In genomic region chr8:93854676-93855075, GRCm38 (mm10) we compare ENCODE assay signal across 24 mouse cellular contexts. TPM values are rescaled to one million over a fixed set of nuclear protein-coding genes. Genes with fewer than 3 reads are reported as not detected.
DNase-seq lines count a peak whose midpoint lies in the region; ATAC-seq and TF ChIP-seq lines count a peak whose summit lies in the region.
"Had no signal": no experiment of that assay in that cellular context is flagged by ENCODE, and none has a peak within 500 bp of the region (broad histone marks: within the 10 kb centered on the region; RNA-seq: fewer than 3 reads in every experiment).

No protein-coding gene starts in this region.

- DNase-seq in left cerebral cortex, adult 2 months (ENCODE audit: extremely low spot score in 1 of 2, low spot score in 2 of 2), result no peak
- no peak for DNase-seq in left cerebral cortex, postnatal 4 days
- peak; percentile 32 for DNase-seq in adipocyte (ENCODE audit: low spot score)
- no peak for DNase-seq in stomach, postnatal 0 days (ENCODE audit: low spot score)
- DNase-seq in right cerebral cortex, adult 2 months (ENCODE audit: low spot score in 2 of 2), result no peak
- DNase-seq in ovary, adult 18-20 months (ENCODE audit: low spot score), result no peak
- DNase-seq: cerebellum, adult 9-11 months; embryo, embryonic 11 days; heart, postnatal 36 days; kidney, postnatal 4 days; lung, postnatal 10 days; thymus, postnatal 14 days had no signal

- peak overlapping the region; percentile 69; the same call in 1 of the 2 replicates for H3K27ac ChIP-seq in left cerebral cortex, adult 2 months
- peak overlapping the region; percentile 55; the same call in 1 of the 2 replicates for H3K27ac ChIP-seq in embryonic facial prominence, embryonic 13.5 days
- H3K27ac ChIP-seq in stomach, postnatal 0 days (replicated peaks), result 0 out of 2 replicates have a peak overlapping the region, but pooled peaks have one; percentile 4
- H3K27ac ChIP-seq: kidney, embryonic 15.5 days; limb, embryonic 13.5 days; liver, embryonic 14.5 days had no signal

- no peak for ATAC-seq in embryonic facial prominence, embryonic 13.5 days (ENCODE audit: insufficient number of reproducible peaks, insufficient read depth, low FRiP score, low TSS enrichment, low read depth)
- no peak for ATAC-seq in stomach, postnatal 0 days (ENCODE audit: low FRiP score, low TSS enrichment)
- ATAC-seq: forebrain, embryonic 16.5 days; hindbrain, embryonic 16.5 days; intestine, postnatal 0 days; midbrain, embryonic 16.5 days had no signal

- H3K4me1 ChIP-seq in embryonic facial prominence, embryonic 13.5 days, result peaks cover 28% of the 10 kb centered on the region
- 0 out of 2 replicates have a peak, but pooled peaks cover 2% of the 10 kb centered on the region for H3K4me1 ChIP-seq in stomach, postnatal 0 days (replicated peaks; ENCODE audit: control insufficient read depth, insufficient read depth)
- H3K4me1 ChIP-seq: kidney, embryonic 15.5 days; limb, embryonic 13.5 days; megakaryocyte, embryonic 14.5 days had no signal

- no peak overlapping the region for H3K4me3 ChIP-seq in left cerebral cortex, adult 2 months
- H3K4me3 ChIP-seq in embryonic facial prominence, embryonic 13.5 days, result no peak overlapping the region
- no peak overlapping the region for H3K4me3 ChIP-seq in stomach, postnatal 0 days (ENCODE audit: low read depth, low read length)
- H3K4me3 ChIP-seq: kidney, embryonic 15.5 days; limb, embryonic 13.5 days; megakaryocyte, embryonic 14.5 days had no signal

- H3K4me2 ChIP-seq in embryonic facial prominence, embryonic 13.5 days, result no peak overlapping the region
- no peak overlapping the region for H3K4me2 ChIP-seq in stomach, postnatal 0 days (replicated peaks; ENCODE audit: low read depth)
- H3K4me2 ChIP-seq: kidney, embryonic 15.5 days; limb, embryonic 13.5 days had no signal

- H3K27me3 ChIP-seq in embryonic facial prominence, embryonic 13.5 days, result no peaks in the 10 kb centered on the region
- H3K27me3 ChIP-seq in stomach, postnatal 0 days (ENCODE audit: control insufficient read depth, insufficient read depth, low read length), result no peaks in the 10 kb centered on the region
- H3K27me3 ChIP-seq: kidney, embryonic 15.5 days; limb, embryonic 13.5 days; megakaryocyte, embryonic 14.5 days had no signal

- no peak for TF ChIP-seq EP300 in stomach, postnatal 0 days (optimal IDR thresholded peaks at IDR 0.05)

- intact Hi-C loops in left cerebral cortex, adult 2 months (cut with DNase I), result no loop called here
- intact Hi-C loops in left cerebral cortex, postnatal 4 days (cut with DNase I), result no loop called here

- no peak overlapping the region for H3K9ac ChIP-seq in embryonic facial prominence, embryonic 13.5 days
- H3K9ac ChIP-seq in stomach, postnatal 0 days (ENCODE audit: low read length), result no peak overlapping the region
- H3K9ac ChIP-seq: kidney, embryonic 15.5 days; limb, embryonic 13.5 days; liver, embryonic 14.5 days had no signal

- H3K36me3 ChIP-seq in embryonic facial prominence, embryonic 13.5 days, result no peaks in the 10 kb centered on the region
- H3K36me3 ChIP-seq in stomach, postnatal 0 days (ENCODE audit: control insufficient read depth, insufficient read depth, low read length), result no peaks in the 10 kb centered on the region
- H3K36me3 ChIP-seq: G1E; kidney, embryonic 15.5 days; limb, embryonic 13.5 days had no signal

- H3K9me3 ChIP-seq in embryonic facial prominence, embryonic 13.5 days, result no peaks in the 10 kb centered on the region
- H3K9me3 ChIP-seq in stomach, postnatal 0 days (ENCODE audit: control insufficient read depth, low read length), result no peaks in the 10 kb centered on the region
- H3K9me3 ChIP-seq: kidney, embryonic 15.5 days; limb, embryonic 13.5 days; megakaryocyte, embryonic 14.5 days had no signal

- WGBS in embryonic facial prominence, embryonic 13.5 days, result 21% methylated on average over 5 of the region's 5 CpGs
- WGBS in stomach, postnatal 0 days, result 20% methylated on average over 5 of the region's 5 CpGs

- TF ChIP-seq CTCF in left cerebral cortex, adult 2 months (IDR thresholded peaks at IDR 0.05), result no peak
- no peak for TF ChIP-seq CTCF in stomach, postnatal 0 days (IDR thresholded peaks at IDR 0.05; ENCODE audit: low read depth)

RNA-seq across cellular contexts. Expression of gene Gnao1, which starts 44.9 kb away (rescaled TPM):
- total RNA-seq in left cerebral cortex, adult 2 months (2021), result 100 to 1,000 TPM; 679 to 734 TPM
- total RNA-seq in left cerebral cortex, postnatal 4 days (2021), result 1,000 to 10,000 TPM in 1 of 2 experiments, 100 to 1,000 TPM in 1; 949 to 1,024 TPM
- polyA plus RNA-seq in embryonic facial prominence, embryonic 13.5 days (2015; fragmentation: Nextera tagmentation; extraction: Ambion mirVana), result 9.4 and 12.2 TPM in 2 replicates
- 7.2 and 9.5 TPM in 2 replicates for polyA plus RNA-seq in stomach, postnatal 0 days (2015; fragmentation: Nextera tagmentation; extraction: Ambion mirVana)
- total RNA-seq: granulocyte monocyte progenitor cell, adult 5-6 weeks; neutrophil, adult 5-6 weeks had no signal
- polyA plus RNA-seq: G1E had no signal

Comparison
In these comparisons a context has a peak if more than half of its experiments do, and no peak if none do; other contexts are left out.
1. H3K27ac ChIP-seq: peak in every context shown above with its lines; median percentile 69 in left cerebral cortex, adult 2 months; 55 in embryonic facial prominence, embryonic 13.5 days; 4 in stomach, postnatal 0 days.